Mouse (Mus musculus) left cerebral cortex, postnatal 10 days (tissue): ENCODE data around the gene Glod4. TPM values are rescaled to one million over a fixed set of nuclear protein-coding genes. Genes with fewer than 3 reads are reported as not detected.

ENCODE experiments used
- total RNA-seq, 2 experiments: library from RNA; stranded (reverse); gene quantifications; 2 replicates each; pipeline ENCODE4 v1.2.3; 2021

Glod4 gene
- total RNA-seq, 2 experiments from 2014 or later: 47.9 to 53.8 TPM

Other genes with a start within 250 kb of the Glod4 start
- 1 to 10 TPM; 4.5 to 6.2 TPM for gene 1700016K19Rik, start 243.8 kb downstream of the Glod4 start, total RNA-seq
- gene Rflnb, start 215.9 kb downstream of the Glod4 start, total RNA-seq: 10 to 100 TPM; 27.3 to 29.6 TPM
- gene Vps53, start 64.1 kb downstream of the Glod4 start, total RNA-seq: 10 to 100 TPM; 74.5 to 82.5 TPM
- 10 to 100 TPM; 15.4 to 17.0 TPM for gene Fam57a, start 64.1 kb downstream of the Glod4 start, total RNA-seq
- under 1 TPM; 0.64 to 0.67 TPM for gene Dbil5, start 26.1 kb downstream of the Glod4 start, total RNA-seq
- gene Gemin4, start 26.1 kb downstream of the Glod4 start, total RNA-seq: 10 to 100 TPM in 1 of 2 experiments, 1 to 10 TPM in 1; 6.9 to 10.4 TPM
- 10 to 100 TPM; 17.4 to 17.6 TPM for gene Mrm3, start within 50 bp of the Glod4 start, total RNA-seq
- 10 to 100 TPM in 1 of 2 experiments, 1 to 10 TPM in 1; 8.5 to 13.2 TPM for gene Nxn, start 155.4 kb upstream of the Glod4 start, total RNA-seq
- gene Timm22, start 163.2 kb upstream of the Glod4 start, total RNA-seq: 10 to 100 TPM; 42.6 to 44.1 TPM